Mouse (Mus musculus) kidney, adult 10 weeks (tissue): Measurements from ENCODE around the gene Slc25a45. TPM values are rescaled to one million over a fixed set of nuclear protein-coding genes. Genes with fewer than 3 reads are reported as not detected.

Experiments
- polyA plus RNA-seq: library from polyadenylated mRNA; stranded (reverse); fragments of 350-450 nt; fragmentation: Illumina TruSeq; extraction: RNeasy Lipid Tissue Mini Kit (QIAGEN cat#74804); gene quantifications from one replicate; pipeline ENCODE4 v1.2.3, GENCODE M21; 2014; ENCODE audit warnings: low read depth, low replicate concordance

The Slc25a45 gene
- polyA plus RNA-seq, result 4.5 TPM

DNA sequence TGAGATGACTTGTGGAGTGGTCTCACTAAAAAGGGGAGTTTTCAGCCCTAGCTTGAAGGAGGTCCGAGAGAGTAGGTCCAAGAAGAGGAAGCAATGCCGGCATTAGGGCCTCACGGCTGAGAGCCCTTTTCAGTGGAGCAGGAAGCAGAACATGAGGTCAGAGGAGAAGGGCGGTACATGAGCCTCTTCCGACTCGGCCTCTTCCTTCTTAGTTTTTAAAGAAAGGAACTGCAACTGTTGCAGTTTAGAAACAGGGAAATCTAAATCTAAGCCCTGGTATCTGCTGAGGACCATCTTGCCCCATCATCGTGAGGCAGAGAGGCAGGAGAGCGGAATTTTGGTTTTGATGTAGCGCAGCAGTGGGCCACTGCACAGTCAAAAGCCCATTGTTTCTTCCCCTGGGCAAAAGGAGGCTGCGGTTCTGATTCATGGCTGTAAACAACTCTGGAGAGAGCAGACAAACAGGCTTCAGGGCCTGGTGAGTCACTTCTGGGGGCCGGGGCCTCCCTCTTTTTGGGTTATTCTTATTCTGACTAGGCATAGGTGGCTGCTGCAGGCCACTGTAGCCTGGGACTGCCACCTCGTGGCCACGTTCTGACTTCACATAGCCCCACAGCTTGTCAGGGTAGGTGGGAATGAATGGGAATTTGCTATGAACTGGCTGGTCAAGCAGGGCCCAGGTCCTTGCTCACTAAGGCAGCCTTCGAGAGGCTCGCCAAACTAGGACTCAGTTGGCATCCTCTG lies at the start of gene Slc25a45:
Slc25a45 (plus strand) TSS at position 191 of the 744 bp plus-strand sequence.

DNA sequence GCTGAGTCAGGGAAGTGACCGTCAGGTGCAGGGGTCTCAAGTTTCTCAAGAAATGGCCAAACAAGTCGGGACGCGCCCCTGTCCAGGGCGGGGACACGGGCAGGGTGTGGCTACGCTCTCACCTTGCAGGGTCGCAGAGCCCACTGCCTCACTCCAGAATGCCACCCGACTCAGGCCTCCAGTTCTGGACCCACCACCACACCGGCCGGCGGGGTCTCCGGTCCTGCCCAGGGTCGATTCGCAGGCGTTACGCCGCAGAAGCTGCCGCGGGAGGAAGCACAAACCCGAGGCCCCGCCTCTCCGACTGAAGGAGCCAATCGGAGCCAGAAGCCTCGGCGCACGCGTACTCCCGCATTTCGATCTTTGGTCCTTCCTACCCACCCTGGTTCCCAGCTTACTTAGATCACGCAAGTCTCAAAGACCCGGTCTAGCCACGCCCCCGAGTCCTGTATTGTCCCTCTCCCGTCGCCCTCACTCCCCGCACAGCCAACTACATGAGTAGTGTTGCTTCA lies 2.6 kb upstream of the Slc25a45 start, which contains the start of gene Frmd8:
Frmd8 (minus strand) TSS at position 306 of the 512 bp plus-strand sequence.

DNA sequence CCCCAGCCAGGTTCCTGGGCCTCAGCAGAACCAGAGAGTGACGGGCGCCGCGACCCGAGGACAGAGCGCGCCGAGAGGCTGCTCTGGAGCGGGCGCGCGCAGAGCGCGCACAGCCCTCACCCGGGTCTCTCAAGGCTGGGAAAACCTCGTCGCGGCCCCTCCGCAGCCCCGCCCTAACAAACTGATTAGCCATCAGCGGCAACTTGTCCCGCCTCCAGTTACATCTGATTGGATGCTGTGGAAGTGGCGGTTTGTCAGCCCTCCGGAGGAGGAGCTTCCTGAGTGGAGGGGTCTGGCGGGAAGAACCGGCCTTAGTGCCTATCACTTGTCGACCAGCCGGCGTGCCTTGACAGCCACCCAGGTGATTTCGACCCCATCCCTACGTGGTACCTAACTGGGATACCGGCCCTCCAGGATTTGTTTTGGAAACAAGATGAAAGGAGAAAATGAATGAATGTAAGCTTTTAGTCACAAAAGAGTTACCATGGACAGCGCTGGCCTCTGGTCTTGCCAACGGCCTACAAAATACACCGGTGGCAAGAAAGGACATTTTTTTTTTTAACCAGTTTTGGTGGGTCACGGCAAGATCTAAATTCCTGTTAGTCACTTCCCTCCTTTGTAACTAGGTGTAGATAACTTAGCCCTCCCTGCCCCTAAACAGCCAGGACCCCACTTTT lies 16.5 kb downstream of the Slc25a45 start, which contains the start of gene Tigd3:
Tigd3 (minus strand) TSS at position 148 of the 677 bp plus-strand sequence.

DNA sequence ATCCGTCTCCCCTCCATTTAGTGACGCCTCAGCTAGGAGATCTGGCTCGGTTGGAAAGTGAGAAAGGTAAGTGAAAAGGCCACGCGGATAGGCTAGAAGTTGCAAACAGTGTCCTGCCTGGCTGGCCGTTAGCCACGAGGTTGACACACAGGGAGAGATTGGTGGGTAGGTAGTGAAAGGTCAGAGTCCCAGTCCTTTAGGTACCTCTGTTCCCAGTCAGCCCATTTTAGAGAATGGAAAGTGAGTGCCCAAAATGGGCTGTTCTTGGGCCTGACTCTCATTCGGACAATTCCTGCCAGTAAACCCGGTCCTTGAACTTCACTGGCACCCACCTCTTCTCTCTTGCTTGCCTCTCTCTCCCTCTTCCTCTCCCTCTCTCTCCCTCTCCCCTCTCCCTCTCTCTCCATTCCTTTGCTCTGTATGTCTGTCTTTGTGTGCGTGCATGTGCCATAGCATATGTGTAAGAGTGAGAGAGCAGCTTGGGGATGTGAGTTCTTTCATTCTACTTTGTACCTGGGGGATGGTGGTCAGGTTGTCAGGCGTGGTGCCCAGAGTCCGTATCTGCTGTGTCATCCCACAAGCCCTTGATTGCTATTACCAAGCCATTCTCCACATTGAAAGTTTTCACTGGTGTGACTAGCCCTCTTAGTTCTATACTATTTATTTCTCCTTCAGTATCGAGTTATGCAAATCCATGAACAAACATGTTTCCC lies 35.6 kb downstream of the Slc25a45 start, which contains the start of gene Dpf2:
Dpf2 (minus strand) TSS at position 4 of the 713 bp plus-strand sequence.

DNA sequence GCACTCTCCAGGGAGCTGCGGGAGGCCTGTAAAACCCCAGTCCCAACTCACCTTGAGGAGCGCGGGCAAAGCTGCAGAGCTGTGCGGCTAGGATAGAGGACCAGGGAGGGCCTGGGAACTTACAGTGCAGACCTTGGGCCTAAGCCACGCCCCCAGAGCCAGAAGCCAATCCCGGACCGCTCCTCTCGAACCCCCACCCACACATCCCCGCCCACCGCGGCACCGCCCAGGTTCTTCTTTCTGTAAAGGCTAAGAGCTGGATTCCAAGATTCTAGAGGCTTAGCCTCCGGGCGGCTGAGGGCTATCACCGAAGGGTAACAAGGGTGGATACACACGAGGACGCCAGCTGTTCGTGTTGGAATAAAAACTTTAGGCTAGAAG lies 47.1 kb downstream of the Slc25a45 start, which contains the start of gene Cdc42ep2:
Cdc42ep2 (minus strand) TSS at position 104 of the 381 bp plus-strand sequence.

Other genes starting within 250 kb of the Slc25a45 start
- 0.89 TPM for gene Rela, start 240.3 kb upstream of the Slc25a45 start, polyA plus RNA-seq
- gene Sipa1, start 214.1 kb upstream of the Slc25a45 start, polyA plus RNA-seq, result 0.20 TPM
- 0.40 TPM for gene Map3k11, start 189.1 kb upstream of the Slc25a45 start, polyA plus RNA-seq
- gene Pcnx3, start 188.9 kb upstream of the Slc25a45 start, polyA plus RNA-seq, result 0.16 TPM
- gene Kcnk7, start 173.4 kb upstream of the Slc25a45 start, polyA plus RNA-seq, result not detected
- 1.3 TPM for gene Ehbp1l1, start 151.5 kb upstream of the Slc25a45 start, polyA plus RNA-seq
- not detected for gene Fam89b, start 148.2 kb upstream of the Slc25a45 start, polyA plus RNA-seq
- 2.1 TPM for gene Ltbp3, start 136.9 kb upstream of the Slc25a45 start, polyA plus RNA-seq
- 0.53 TPM for gene Scyl1, start 106.4 kb upstream of the Slc25a45 start, polyA plus RNA-seq
- 2.8 TPM for gene Frmd8, start 2.5 kb upstream of the Slc25a45 start, polyA plus RNA-seq
- 0.20 TPM for gene Tigd3, start 16.3 kb downstream of the Slc25a45 start, polyA plus RNA-seq
- 5.4 TPM for gene Dpf2, start 35.2 kb downstream of the Slc25a45 start, polyA plus RNA-seq
- gene Cdc42ep2, start 47.0 kb downstream of the Slc25a45 start, polyA plus RNA-seq, result 1.9 TPM
- 2.4 TPM for gene Pola2, start 86.4 kb downstream of the Slc25a45 start, polyA plus RNA-seq
- not detected for gene Slc22a20, start 108.3 kb downstream of the Slc25a45 start, polyA plus RNA-seq
- gene Capn1, start 138.1 kb downstream of the Slc25a45 start, polyA plus RNA-seq, result 1.3 TPM
- gene Syvn1, start 168.8 kb downstream of the Slc25a45 start, polyA plus RNA-seq, result 0.77 TPM
- gene Mrpl49, start 180.0 kb downstream of the Slc25a45 start, polyA plus RNA-seq, result 41.8 TPM
- gene Fau, start 180.0 kb downstream of the Slc25a45 start, polyA plus RNA-seq, result 5.1 TPM
- not detected for gene Znhit2, start 183.4 kb downstream of the Slc25a45 start, polyA plus RNA-seq
- 0.93 TPM for gene Tm7sf2, start 190.6 kb downstream of the Slc25a45 start, polyA plus RNA-seq
- gene Vps51, start 199.4 kb downstream of the Slc25a45 start, polyA plus RNA-seq, result 8.9 TPM
- gene Tmem262, start 202.2 kb downstream of the Slc25a45 start, polyA plus RNA-seq, result not detected
- not detected for gene Gm28374, start 204.4 kb downstream of the Slc25a45 start, polyA plus RNA-seq
- not detected for gene Zfpl1, start 207.1 kb downstream of the Slc25a45 start, polyA plus RNA-seq
- 0.24 TPM for gene Cdca5, start 207.2 kb downstream of the Slc25a45 start, polyA plus RNA-seq
- not detected for gene AC131692.1, start 216.6 kb downstream of the Slc25a45 start, polyA plus RNA-seq
- not detected for gene Naaladl1, start 228.0 kb downstream of the Slc25a45 start, polyA plus RNA-seq
- not detected for gene Sac3d1, start 240.8 kb downstream of the Slc25a45 start, polyA plus RNA-seq